Comparison of ENCODE assay signal across 8 mouse cellular contexts in genomic region chr6:135040275-135040871, GRCm38 (mm10). TPM values are rescaled to one million over a fixed set of nuclear protein-coding genes. Genes with fewer than 3 reads are reported as not detected.
DNase-seq lines count a peak whose midpoint lies in the region; ATAC-seq and TF ChIP-seq lines count a peak whose summit lies in the region.

No protein-coding gene starts in this region.

- no peak for TF ChIP-seq POLR2A in lung, adult 2 months (IDR thresholded peaks at IDR 0.05; ENCODE audit: borderline replicate concordance, extremely low read depth, low read depth, low read length)
- no peak for TF ChIP-seq POLR2A in olfactory bulb, adult 2 months (IDR thresholded peaks at IDR 0.05; ENCODE audit: insufficient read depth, low read depth, low read length)

- H3K9me3 ChIP-seq in forebrain, embryonic 14.5 days (replicated peaks; ENCODE audit: control insufficient read depth, low read length) = no peaks in the 10 kb centered on the region

- ATAC-seq in forebrain, embryonic 14.5 days = peak; percentile 50; the same call in 1 of the 2 replicates
- no peak for ATAC-seq in megakaryocyte-erythroid progenitor cell, adult 5-6 weeks (replicated peaks; ENCODE audit: low FRiP score, low TSS enrichment, poor library complexity, severe bottlenecking)
- ATAC-seq in CD4-positive, CD25-positive, alpha-beta regulatory T cell, adult 4 months = no peak

- H3K27me3 ChIP-seq in forebrain, embryonic 14.5 days (replicated peaks; ENCODE audit: control insufficient read depth, insufficient read depth, low read length) = no peaks in the 10 kb centered on the region

- peak overlapping the region; percentile 36 for H3K4me2 ChIP-seq in forebrain, embryonic 14.5 days (ENCODE audit: low read length)

- H3K9ac ChIP-seq in forebrain, embryonic 14.5 days (ENCODE audit: low read length) = 0 out of 2 replicates have a peak overlapping the region, but pooled peaks have one; percentile 1

- H3K4me1 ChIP-seq in lung, adult 2 months (ENCODE audit: control insufficient read depth, insufficient read depth, low read length) = peaks cover 3% of the 10 kb centered on the region
- H3K4me1 ChIP-seq in forebrain, embryonic 14.5 days (ENCODE audit: control insufficient read depth, insufficient read depth, low read length) = peaks cover 5% of the 10 kb centered on the region
- H3K4me1 ChIP-seq in olfactory bulb, adult 2 months (ENCODE audit: control insufficient read depth, insufficient read depth, low read length) = peaks cover 7% of the 10 kb centered on the region

- peak; percentile 40 for DNase-seq in lung, adult 2 months
- no peak for DNase-seq in lung, postnatal 14 days
- DNase-seq in forebrain, embryonic 14.5 days (ENCODE audit: low spot score) = peak; percentile 49
- peak; percentile 16 for DNase-seq in kidney, postnatal 10 days
- no peak for DNase-seq in thymus, postnatal 0 days (ENCODE audit: low spot score)

- no peak for TF ChIP-seq CTCF in lung, adult 2 months (IDR thresholded peaks at IDR 0.05; ENCODE audit: insufficient read depth, low read length)
- TF ChIP-seq CTCF in olfactory bulb, adult 2 months (IDR thresholded peaks at IDR 0.05; ENCODE audit: insufficient read depth, low read depth, low read length) = no peak

- WGBS in lung, adult 2 months = 5% methylated on average over 21 of the region's 21 CpGs
- 5% methylated on average over 21 of the region's 21 CpGs for WGBS in forebrain, embryonic 14.5 days
- WGBS in olfactory bulb, adult 2 months = 6% methylated on average over 21 of the region's 21 CpGs

- H3K27ac ChIP-seq in forebrain, embryonic 14.5 days (ENCODE audit: low read depth, low read length) = no peak overlapping the region
- 0 out of 2 replicates have a peak overlapping the region, but pooled peaks have one; percentile 17 for H3K27ac ChIP-seq in olfactory bulb, adult 2 months (ENCODE audit: insufficient read depth, low read depth, low read length)

- no peaks in the 10 kb centered on the region for H3K36me3 ChIP-seq in forebrain, embryonic 14.5 days (ENCODE audit: control insufficient read depth, insufficient read depth, low read length)

- H3K4me3 ChIP-seq in lung, adult 2 months (replicated peaks; ENCODE audit: extremely low read depth, low read depth, low read length) = peak overlapping the region; percentile 8
- no peak overlapping the region for H3K4me3 ChIP-seq in forebrain, embryonic 14.5 days (ENCODE audit: low read depth, low read length)
- peak overlapping the region; percentile 29 for H3K4me3 ChIP-seq in olfactory bulb, adult 2 months (ENCODE audit: insufficient read depth, low read depth, low read length)

RNA-seq across cellular contexts. Expression of gene Gprc5a, which starts 25.1 kb away (rescaled TPM):
- 281 and 352 TPM in 2 replicates for polyA plus RNA-seq in lung, adult 2 months (2012; rRNA removed)
- 0.61 and 0.95 TPM in 2 replicates for polyA plus RNA-seq in forebrain, embryonic 14.5 days (2014; fragmentation: Nextera tagmentation; extraction: Ambion mirVana)
- polyA plus RNA-seq in olfactory bulb, adult 2 months (2012; ENCODE audit: insufficient read depth, insufficient read length, low replicate concordance, missing spikeins) = not detected in 2 replicates
- 3.7 and 4.6 TPM in 2 replicates for polyA plus RNA-seq in thymus, postnatal 0 days (2015; fragmentation: Nextera tagmentation; extraction: Ambion mirVana)
- total RNA-seq in megakaryocyte-erythroid progenitor cell, adult 5-6 weeks (2014; fragmentation: Nextera tagmentation) = not detected in 2 replicates
- total RNA-seq in megakaryocyte-erythroid progenitor cell, adult 5-6 weeks (2017) = 1.1 TPM in 1 of 2 replicates, not detected in the other
- under 1 TPM; 0.55 to 0.67 TPM for polyA plus RNA-seq in CD4-positive, CD25-positive, alpha-beta regulatory T cell, adult 4 months (2017; shearing (Covaris generic))

RNA-seq across cellular contexts. Expression of gene Ddx47, which starts 29.0 kb away (rescaled TPM):
- 35.8 and 55.7 TPM in 2 replicates for polyA plus RNA-seq in lung, adult 2 months (2012; rRNA removed)
- 79.8 and 87.1 TPM in 2 replicates for polyA plus RNA-seq in forebrain, embryonic 14.5 days (2014; fragmentation: Nextera tagmentation; extraction: Ambion mirVana)
- not detected in 2 replicates for polyA plus RNA-seq in olfactory bulb, adult 2 months (2012; ENCODE audit: insufficient read depth, insufficient read length, low replicate concordance, missing spikeins)
- polyA plus RNA-seq in thymus, postnatal 0 days (2015; fragmentation: Nextera tagmentation; extraction: Ambion mirVana) = 117 and 122 TPM in 2 replicates
- total RNA-seq in megakaryocyte-erythroid progenitor cell, adult 5-6 weeks (2014; fragmentation: Nextera tagmentation) = 87.5 and 108 TPM in 2 replicates
- 135 and 173 TPM in 2 replicates for total RNA-seq in megakaryocyte-erythroid progenitor cell, adult 5-6 weeks (2017)
- polyA plus RNA-seq in CD4-positive, CD25-positive, alpha-beta regulatory T cell, adult 4 months (2017; shearing (Covaris generic)) = 100 to 1,000 TPM; 167 to 189 TPM

RNA-seq across cellular contexts. Expression of gene Apold1, which starts 58.9 kb away (rescaled TPM):
- 1.2 and 1.7 TPM in 2 replicates for polyA plus RNA-seq in lung, adult 2 months (2012; rRNA removed)
- 3.5 and 4.8 TPM in 2 replicates for polyA plus RNA-seq in forebrain, embryonic 14.5 days (2014; fragmentation: Nextera tagmentation; extraction: Ambion mirVana)
- polyA plus RNA-seq in olfactory bulb, adult 2 months (2012; ENCODE audit: insufficient read depth, insufficient read length, low replicate concordance, missing spikeins) = not detected in 2 replicates
- 3.2 and 4.4 TPM in 2 replicates for polyA plus RNA-seq in thymus, postnatal 0 days (2015; fragmentation: Nextera tagmentation; extraction: Ambion mirVana)
- total RNA-seq in megakaryocyte-erythroid progenitor cell, adult 5-6 weeks (2014; fragmentation: Nextera tagmentation) = 0.90 and 1.5 TPM in 2 replicates
- 0.66 and 0.80 TPM in 2 replicates for total RNA-seq in megakaryocyte-erythroid progenitor cell, adult 5-6 weeks (2017)
- under 1 TPM; 0.16 to 0.32 TPM for polyA plus RNA-seq in CD4-positive, CD25-positive, alpha-beta regulatory T cell, adult 4 months (2017; shearing (Covaris generic))

Comparison
In these comparisons a context has a peak if more than half of its experiments do, and no peak if none do; other contexts are left out.
1. DNase-seq: peak in lung, adult 2 months (single experiment), forebrain, embryonic 14.5 days (single experiment) and kidney, postnatal 10 days (single experiment); none in lung, postnatal 14 days (single experiment) and thymus, postnatal 0 days (single experiment).
2. RNA of gene Gprc5a, which starts 25.1 kb away (polyA plus RNA-seq): 281 to 352 TPM in lung, adult 2 months; 3.7 to 4.6 TPM in thymus, postnatal 0 days, 0.61 to 0.95 TPM in forebrain, embryonic 14.5 days, 0.55 to 0.67 TPM in CD4-positive, CD25-positive, alpha-beta regulatory T cell, adult 4 months and not detected in olfactory bulb, adult 2 months; every median in the first group is over 10 times any median in the second.